In the genomic region with DNA sequence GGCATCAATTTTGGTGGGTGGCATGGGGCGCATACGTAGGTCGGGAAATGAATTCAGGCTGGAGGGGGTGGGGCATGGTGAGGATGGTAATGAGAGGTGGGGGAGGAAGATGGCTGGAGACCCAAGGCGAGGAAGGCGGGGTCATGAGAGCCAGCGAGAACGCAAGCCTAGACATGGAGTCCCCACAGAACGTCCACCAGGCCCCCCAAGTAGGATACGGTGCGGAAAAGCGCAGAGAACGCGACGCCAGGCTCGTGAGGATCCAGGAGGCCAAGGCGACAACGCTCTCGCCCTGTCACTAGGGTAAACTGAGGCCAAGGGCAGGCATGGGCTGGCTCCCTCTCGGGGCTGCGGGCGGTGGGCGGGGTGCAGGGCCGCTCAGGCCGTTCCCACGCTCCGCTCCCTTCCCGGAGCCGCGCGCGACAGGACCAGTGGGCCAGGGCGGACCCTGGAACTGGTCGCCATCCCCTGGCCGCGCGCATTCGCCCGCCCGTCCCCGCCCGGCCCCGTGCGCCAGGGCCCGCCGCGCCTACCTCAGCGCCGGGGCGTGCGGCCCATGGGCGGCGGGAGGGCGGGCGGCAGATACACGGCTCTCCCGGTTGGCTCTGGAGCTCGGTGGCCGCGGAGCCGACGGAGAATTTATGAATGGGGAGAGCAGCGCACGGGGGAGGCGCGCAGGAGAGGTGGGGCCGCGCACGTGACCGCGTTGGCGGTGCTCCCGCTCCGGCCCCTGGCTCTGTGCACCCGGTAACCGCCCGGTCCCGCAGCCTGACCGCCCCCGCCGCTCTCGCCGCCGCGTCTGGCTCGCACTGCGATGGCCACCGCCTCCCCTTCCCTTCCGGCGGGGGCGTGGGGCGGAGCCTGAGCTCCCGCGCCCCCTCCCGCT, we compare ENCODE assay signal across 7 mouse cellular contexts. TPM values are rescaled to one million over a fixed set of nuclear protein-coding genes. Genes with fewer than 3 reads are reported as not detected.
DNase-seq lines count a peak whose midpoint lies in the region; ATAC-seq lines count a peak whose summit lies in the region.

Gene Atp5d (plus strand): TSS at position 80 of the 886 bp plus-strand sequence.

- H3K4me2 ChIP-seq in hindbrain, embryonic 12.5 days (replicated peaks): peak within 1 kb of the TSS; percentile 96
- peak within 1 kb of the TSS; percentile 100 for H3K4me2 ChIP-seq in lung, embryonic 16.5 days (ENCODE audit: low read depth, low read length)

- peaks cover 33% of the 10 kb centered on the region for H3K36me3 ChIP-seq in hindbrain, embryonic 12.5 days
- 0 out of 2 replicates have a peak, but pooled peaks cover 3% of the 10 kb centered on the region for H3K36me3 ChIP-seq in lung, embryonic 16.5 days (ENCODE audit: control insufficient read depth, insufficient read depth, low read length)

- H3K4me3 ChIP-seq in hindbrain, embryonic 12.5 days: peak within 1 kb of the TSS; percentile 72
- H3K4me3 ChIP-seq in lung, embryonic 16.5 days (ENCODE audit: low read length): peak within 1 kb of the TSS; percentile 74

- peaks cover 51% of the 10 kb centered on the region for H3K4me1 ChIP-seq in hindbrain, embryonic 12.5 days
- peaks cover 35% of the 10 kb centered on the region for H3K4me1 ChIP-seq in lung, embryonic 16.5 days (replicated peaks; ENCODE audit: control insufficient read depth, insufficient read depth, low read length)

- peak within 1 kb of the TSS; percentile 96 for H3K27ac ChIP-seq in hindbrain, embryonic 12.5 days
- peak within 1 kb of the TSS; percentile 75 for H3K27ac ChIP-seq in lung, embryonic 16.5 days (ENCODE audit: low read length)

- peaks cover 34% of the 10 kb centered on the region for H3K27me3 ChIP-seq in hindbrain, embryonic 12.5 days
- peaks cover 34% of the 10 kb centered on the region for H3K27me3 ChIP-seq in lung, embryonic 16.5 days (ENCODE audit: control insufficient read depth, insufficient read depth, low read depth, low read length)

- H3K9me3 ChIP-seq in hindbrain, embryonic 12.5 days (replicated peaks): no peaks in the 10 kb centered on the region
- H3K9me3 ChIP-seq in lung, embryonic 16.5 days (ENCODE audit: control insufficient read depth, low read length): no peaks in the 10 kb centered on the region

- ATAC-seq in activated CD4-positive, CD25-positive, alpha-beta regulatory T cell, adult 4 months: no peak
- peak; percentile 7 for ATAC-seq in hindbrain, embryonic 12.5 days (ENCODE audit: low FRiP score)
- peak; percentile 3; the same call in 1 of the 2 replicates for ATAC-seq in lung, embryonic 16.5 days (ENCODE audit: low read depth)

- H3K9ac ChIP-seq in hindbrain, embryonic 12.5 days: peak within 1 kb of the TSS; percentile 96
- H3K9ac ChIP-seq in lung, embryonic 16.5 days (ENCODE audit: low read length): peak within 1 kb of the TSS; percentile 79

- DNase-seq in cerebellum, adult 9-11 months: peak; percentile 89
- DNase-seq in gastrocnemius, adult 18-20 months (ENCODE audit: low spot score): no peak
- DNase-seq in layer of hippocampus, postnatal 10 days (ENCODE audit: low spot score in 2 of 2): peak; percentile 69 to 79
- peak; percentile 79 to 82 for DNase-seq in right cerebral cortex, adult 2 months (ENCODE audit: low spot score in 2 of 2)

- WGBS in hindbrain, embryonic 12.5 days: under 1% methylated on average over 60 of the region's 94 CpGs
- under 1% methylated on average over 46 of the region's 94 CpGs for WGBS in lung, embryonic 16.5 days

RNA-seq across cellular contexts. Expression of gene Atp5d, which starts in this region (rescaled TPM):
- 100 to 1,000 TPM; 338 to 428 TPM for polyA plus RNA-seq in activated CD4-positive, CD25-positive, alpha-beta regulatory T cell, adult 4 months (2017; shearing (Covaris generic))
- 100 to 1,000 TPM; 573 to 611 TPM for total RNA-seq in gastrocnemius, adult 18-20 months (2021)
- 351 and 385 TPM in 2 replicates for polyA plus RNA-seq in hindbrain, embryonic 12.5 days (2016; fragmentation: Nextera tagmentation; extraction: Ambion mirVana)
- 100 to 1,000 TPM; 385 to 392 TPM for total RNA-seq in layer of hippocampus, postnatal 10 days (2021)
- polyA plus RNA-seq in lung, embryonic 16.5 days (2015; fragmentation: Nextera tagmentation; extraction: Ambion mirVana): 534 and 552 TPM in 2 replicates
